Mouse (Mus musculus): ENCODE data around the gene Dpp3.
"Not testable (repeated sequence)": the region's sequence is repeated elsewhere in the genome, so short reads cannot be mapped to it uniquely, and the experiment has no call there.

Dpp3 gene

DNA sequence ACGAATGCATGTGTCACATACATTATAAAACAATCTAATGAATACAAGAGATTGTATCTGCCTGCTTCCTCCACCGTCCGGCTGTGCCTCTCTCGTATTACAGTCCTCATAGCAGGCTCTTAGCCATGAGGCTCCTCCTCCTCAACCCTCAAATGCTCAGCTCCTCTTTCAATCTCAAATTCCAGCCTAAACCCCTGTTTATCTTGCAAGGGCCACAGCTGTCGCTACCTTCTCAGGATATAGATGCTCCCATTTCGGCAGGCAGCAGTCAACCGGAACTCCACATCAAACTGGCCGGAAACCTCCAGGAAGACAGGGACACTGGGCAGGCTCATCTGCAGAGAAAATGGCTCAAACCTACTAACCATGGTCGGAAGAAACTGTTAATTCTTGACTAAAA is 29.1 kb downstream of the Dpp3 start:
- in situ Hi-C loops (cut with MboI; ENCODE audit: unreplicated experiment in 2 of 2) = no loop called here

DNA sequence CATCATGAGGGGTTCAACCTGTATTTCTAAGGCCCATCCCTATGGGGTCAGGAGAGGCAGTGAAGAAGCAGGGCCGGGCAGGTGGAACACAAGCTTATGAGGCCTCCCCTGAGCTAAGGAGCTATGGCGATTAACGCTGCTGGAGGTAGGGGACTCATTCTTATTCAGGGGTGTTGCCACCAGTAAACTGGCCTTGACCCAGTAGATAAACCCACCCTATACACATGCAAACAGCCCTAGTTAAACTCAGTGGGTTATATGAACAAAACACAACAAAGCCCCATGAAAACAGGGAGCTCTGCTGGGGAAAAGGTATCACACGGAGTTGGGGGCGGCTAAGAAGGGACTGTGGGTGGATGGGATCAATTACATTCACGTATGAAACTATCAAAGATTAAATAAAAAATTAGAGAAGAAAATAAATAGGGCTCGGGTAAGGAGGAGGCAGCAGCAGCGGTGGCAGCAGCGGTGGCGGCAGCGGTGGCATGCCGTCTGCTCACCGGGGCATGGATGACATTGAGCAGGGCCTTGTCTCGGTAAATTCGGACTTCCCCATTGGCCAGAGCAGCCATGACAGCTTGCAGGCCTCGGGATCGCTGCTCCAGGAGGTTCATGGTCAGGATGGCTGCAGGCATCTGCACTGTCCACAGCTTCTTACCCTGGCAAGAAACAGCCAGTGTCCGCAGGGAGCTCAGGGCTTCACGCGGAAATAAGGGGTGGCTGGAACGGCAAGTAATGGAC is 31.1 kb downstream of the Dpp3 start:
- in situ Hi-C loops (cut with MboI; ENCODE audit: unreplicated experiment in 2 of 2) = no loop called here

DNA sequence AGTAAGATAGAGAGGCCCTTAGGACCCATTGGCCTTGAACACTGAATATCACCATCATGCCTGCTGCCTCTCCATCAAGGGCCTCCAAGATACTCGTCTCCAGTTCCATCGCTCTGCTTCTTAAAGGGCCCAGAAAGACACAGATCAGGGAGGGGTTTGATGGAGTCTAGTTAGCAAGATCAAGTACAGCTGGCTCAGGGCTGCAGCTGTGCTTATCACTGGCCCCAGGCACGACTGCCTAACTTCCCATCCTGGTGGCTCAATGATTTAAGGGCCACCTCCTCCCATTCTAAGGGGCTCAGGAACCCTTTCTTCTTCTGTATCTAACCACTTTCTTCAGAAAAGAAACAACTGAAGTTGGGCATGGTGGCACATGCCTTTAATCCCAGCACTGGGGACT is 36.3 kb downstream of the Dpp3 start:
- in situ Hi-C loops (cut with MboI; ENCODE audit: unreplicated experiment in 2 of 2) = no loop called here

DNA sequence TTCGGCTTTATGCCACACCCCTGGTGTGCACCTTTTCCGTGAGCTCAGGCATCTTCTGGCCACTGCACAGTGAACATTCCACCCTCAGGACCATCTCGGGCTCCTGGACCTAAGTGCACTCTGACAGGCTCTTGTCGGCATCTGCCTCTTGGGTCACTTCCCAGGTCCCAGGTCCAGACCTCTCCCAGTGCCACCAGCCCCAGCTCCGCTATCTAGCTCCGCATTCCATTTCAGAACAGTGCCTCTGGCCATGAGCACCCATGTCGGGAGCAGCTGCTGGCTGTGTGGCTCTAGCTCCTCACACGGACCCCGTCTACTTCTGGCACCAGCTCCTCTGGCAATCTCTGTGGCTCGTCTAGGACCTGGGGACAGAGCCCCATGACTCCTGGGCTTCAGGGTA is 38.3 kb downstream of the Dpp3 start:
- in situ Hi-C loops (cut with MboI; ENCODE audit: unreplicated experiment in 2 of 2) = no loop called here

DNA sequence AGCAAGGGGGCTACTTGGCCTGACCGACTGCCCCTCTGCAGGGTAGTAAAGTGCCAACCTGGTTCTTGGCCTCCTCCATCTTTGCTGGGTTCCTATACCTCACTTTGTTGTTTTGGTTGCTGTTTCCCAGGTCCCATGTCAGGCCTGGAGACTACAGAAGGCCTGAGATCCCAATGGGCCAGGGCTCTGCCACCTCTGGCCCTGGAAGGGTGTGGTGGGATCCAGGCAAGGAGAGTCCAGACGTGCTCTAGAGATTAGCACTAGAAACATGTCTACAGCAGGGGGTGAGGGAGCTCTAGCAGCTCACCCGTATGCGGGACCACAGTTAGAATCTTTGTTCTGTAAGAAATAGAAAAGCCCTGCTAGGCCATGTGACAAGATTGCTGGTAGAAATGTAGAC is 44.1 kb downstream of the Dpp3 start:
- in situ Hi-C loops (cut with MboI; ENCODE audit: unreplicated experiment in 2 of 2) = no loop called here

DNA sequence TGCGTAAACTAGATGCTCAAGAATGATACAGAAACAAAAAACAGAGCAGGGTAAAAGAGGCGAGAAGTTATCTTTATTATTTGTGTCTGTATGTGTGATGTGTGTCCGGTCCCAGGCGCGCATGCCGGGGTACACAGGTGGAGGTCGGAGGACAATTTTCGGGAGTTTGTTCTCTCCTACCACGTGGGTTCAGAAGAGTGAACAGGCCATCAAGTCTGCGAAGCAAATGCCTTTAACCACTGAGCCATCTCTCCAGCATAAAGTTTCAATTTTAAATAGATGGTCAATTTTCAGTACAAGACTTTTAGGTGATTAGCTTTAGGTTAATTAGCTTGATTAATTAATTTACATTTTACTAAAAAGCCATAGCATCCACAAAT is 48.8 kb downstream of the Dpp3 start:
- in situ Hi-C loops (cut with MboI; ENCODE audit: unreplicated experiment in 2 of 2) = no loop called here

DNA sequence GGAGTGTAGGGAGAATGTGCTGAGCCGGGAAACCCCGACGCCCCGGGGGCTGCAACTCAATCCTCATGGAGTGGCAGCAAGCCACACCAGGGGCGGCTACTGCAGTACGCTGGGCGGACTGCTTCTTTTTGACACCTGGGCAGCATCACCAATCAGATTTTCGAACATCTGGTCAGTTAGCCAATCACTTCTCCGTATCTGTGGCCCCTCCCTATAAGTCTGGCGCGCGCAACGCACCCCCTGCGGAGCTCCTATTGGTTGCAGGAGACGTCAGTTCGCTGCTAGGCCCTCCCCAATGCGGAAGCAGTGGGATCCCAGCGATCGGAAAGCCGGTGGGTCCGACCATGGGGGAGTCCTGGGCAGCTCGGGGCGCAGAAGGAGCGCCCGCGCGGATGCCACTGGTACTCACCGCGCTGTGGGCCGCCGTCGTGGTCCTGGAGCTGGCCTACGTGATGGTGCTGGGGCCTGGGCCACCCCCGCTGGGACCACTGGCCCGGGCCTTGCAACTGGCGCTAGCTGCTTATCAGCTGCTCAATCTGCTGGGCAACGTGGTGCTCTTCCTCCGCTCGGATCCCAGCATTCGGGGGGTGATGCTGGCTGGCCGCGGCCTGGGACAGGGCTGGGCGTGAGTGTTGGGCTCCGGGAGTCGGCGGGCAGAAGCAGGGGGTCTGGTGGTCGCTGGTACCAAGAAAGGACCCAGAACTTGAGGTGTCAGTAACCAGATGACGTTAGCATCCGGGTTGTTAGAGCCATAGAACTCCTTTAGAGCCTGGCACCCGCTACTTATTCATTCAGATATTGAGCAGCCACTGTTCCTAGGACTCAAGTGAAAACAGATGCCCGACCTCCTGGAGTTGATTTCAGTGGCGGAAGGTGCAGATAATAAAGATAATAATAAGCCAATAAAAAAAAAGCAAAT is 49.4 kb downstream of the Dpp3 start, which contains the start of gene Zdhhc24:
TSS of gene Zdhhc24 (plus strand) at position 264 of the 919 bp plus-strand sequence.
- in situ Hi-C loops (cut with MboI; ENCODE audit: unreplicated experiment in 2 of 2) = no loop called here

DNA sequence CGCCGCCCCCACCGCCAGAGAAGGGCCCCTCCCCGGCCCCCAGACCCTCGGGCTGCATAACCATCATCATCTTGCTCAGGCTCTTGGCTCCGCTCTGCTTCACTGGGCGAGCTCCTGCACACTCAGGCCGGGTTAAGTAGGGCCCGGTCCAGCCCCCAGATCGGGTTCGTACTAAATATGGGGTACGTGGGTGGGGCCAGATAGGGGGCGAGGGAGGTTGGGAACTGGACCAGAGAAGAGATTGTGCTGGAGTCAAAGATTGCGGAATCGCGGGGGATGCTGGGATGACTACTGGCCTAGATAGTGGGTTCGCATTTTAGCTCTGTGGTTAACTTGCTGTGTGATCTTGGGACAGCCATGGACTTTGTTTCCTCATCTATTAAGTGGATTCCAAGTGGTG is 50.3 kb downstream of the Dpp3 start, which contains the start of gene Actn3:
TSS of gene Actn3 (minus strand) at position 125 of the 400 bp plus-strand sequence.
- in situ Hi-C loops (cut with MboI; ENCODE audit: unreplicated experiment in 2 of 2) = no loop called here

DNA sequence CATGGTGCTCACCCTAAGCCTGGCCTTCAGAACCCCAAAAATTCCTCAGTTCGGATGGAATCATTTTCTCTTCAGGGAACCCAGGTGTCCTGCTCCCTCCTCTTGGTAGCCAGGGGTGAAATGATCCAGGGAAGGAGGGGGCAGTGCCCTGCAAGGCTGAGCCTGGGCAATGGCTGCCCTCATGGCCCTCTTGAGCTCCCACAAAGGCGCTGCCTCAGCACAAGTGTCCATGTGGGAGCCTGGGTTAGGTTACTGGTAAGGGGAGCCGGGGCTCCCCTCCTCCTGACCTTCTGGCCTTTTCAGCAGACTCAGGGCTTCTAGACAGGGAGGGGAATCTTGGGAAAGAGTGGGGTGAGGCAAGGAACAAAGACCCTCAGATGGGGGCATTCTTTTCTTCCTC is 51.3 kb downstream of the Dpp3 start:
- in situ Hi-C loops (cut with MboI; ENCODE audit: unreplicated experiment in 2 of 2) = no loop called here

DNA sequence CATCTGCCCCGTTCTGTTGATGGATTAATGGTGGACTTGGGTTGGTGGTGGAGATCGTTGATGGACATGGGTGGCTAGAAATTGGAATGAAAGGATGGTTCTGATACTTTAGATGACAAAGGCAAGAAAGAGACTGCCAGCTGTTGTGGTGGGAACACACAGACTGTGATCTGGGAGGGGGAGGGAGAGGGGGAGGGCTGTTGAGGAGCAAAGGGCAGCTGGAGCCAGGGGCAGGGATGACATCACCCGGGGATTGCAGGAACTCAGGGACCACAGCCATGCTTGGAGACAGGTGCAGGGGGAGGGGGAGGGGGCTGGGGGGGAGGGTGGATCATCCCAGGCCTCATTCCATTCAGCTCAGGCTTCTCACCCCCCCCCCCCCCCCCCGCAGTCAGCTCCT is 51.8 kb downstream of the Dpp3 start:
- in situ Hi-C loops (cut with MboI; ENCODE audit: unreplicated experiment in 2 of 2) = no loop called here

DNA sequence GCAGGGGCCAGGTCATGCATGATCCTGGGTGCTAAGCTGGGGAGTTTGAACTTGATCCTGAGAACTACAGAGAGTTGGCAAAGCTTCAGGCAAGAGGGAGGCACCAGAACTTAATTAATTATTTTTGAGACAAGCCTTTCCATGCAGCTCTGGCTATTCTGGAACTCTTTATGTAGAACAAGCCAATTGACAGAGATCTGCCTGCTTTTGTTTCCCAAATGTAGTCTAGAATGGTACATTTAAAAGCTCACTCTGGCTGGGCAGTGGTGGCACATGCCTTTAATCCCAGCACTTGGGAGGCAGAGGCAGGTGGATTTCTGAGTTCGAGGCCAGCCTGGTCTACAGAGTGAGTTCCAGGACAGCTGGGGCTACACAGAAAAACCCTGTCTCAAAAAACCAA is 53.5 kb downstream of the Dpp3 start:
- in situ Hi-C loops (cut with MboI; ENCODE audit: unreplicated experiment in 2 of 2) = not testable (repeated sequence)

DNA sequence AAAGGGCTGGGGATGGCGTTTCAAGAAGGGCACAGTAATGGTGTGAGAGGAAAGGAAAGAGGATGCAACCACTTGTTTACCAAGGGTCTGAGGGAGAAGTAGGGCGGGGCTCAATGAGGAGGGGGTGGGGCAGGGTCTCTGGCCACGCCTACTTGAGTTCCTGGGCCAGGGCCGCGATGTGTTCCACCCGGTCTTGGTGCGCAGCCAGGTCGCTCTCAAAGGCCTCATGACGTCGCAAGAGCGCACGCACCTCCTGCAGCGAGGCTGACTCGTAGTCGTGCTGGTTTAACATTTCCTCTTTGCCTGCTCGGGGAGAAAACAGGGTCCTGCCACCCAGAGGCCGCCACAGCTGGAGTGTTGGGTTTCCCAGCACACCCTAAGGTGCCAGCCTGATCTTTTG is 62.9 kb downstream of the Dpp3 start:
- in situ Hi-C loops (cut with MboI; ENCODE audit: unreplicated experiment in 2 of 2) = no loop called here

DNA sequence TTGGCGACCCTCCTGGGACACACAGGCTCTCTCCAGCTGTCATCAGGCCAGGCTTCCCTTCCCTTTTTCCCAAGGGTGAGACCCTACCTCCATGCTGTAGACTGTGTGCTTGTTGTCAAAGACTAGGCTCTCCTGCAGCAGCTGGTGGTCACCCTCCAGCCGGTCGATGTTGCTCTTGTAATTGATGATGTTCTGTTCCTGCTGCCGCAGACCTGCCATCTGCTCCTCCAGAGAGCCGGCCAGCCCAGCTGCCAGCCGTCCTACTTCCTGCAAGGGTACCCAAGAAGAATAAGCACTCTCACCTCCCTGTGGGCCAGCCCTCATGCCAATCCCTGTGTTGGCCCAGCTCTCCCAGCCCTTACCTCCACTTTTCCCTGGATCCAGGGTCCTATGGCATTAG is 65.0 kb downstream of the Dpp3 start:
- in situ Hi-C loops (cut with MboI; ENCODE audit: unreplicated experiment in 2 of 2) = no loop called here

DNA sequence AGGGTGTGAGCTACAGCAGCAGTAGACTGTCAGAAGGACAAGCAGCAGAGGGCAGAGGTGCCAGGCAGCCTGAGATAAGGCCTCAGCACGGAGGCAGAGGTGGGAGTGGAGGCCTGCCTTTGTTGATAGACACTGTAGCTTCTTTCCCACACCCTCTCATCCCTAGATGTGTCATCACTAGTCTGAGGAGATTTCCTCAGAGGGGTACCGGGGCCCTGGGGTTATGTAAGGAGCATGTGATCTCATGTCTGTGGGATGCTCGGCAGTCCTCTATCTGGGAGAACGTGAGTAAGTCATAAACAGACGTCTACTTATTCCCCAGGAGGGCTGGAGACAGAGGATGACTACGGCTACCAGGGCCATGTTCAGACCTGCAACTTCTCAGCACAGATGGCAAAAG is 69.0 kb downstream of the Dpp3 start:
- in situ Hi-C loops (cut with MboI; ENCODE audit: unreplicated experiment in 2 of 2) = no loop called here

All from v-Abl transformed pro-B cells (cell line).